Mouse (Mus musculus) stomach, embryonic 16.5 days (tissue): ENCODE measurements around the gene Gm21985. TPM values are rescaled to one million over a fixed set of nuclear protein-coding genes. Genes with fewer than 3 reads are reported as not detected.
"Not testable (repeated sequence)": the region's sequence is repeated elsewhere in the genome, so short reads cannot be mapped to it uniquely, and the experiment has no call there.

Source experiments
- ATAC-seq: fragments of 200-750 bp; cut with Nextera tagmentation; 2 replicates; pipeline ENCODE4 v1.8.0; 2017; ENCODE audit warnings: moderate number of reproducible peaks, moderate TSS enrichment; ENCODE audit not compliant: insufficient read depth, low FRiP score
- H3K27ac ChIP-seq: fragments of 300-500 bp; sonication (generic); 2 replicates; pipeline ENCODE4 v1.5.1; 2014; ENCODE audit warnings: low read length
- H3K27me3 ChIP-seq: fragments of 300-500 bp; sonication (generic); 2 replicates; pipeline ENCODE4 v1.6.1; 2014; ENCODE audit warnings: low read length, control low read depth, mixed read lengths; ENCODE audit not compliant: control insufficient read depth, insufficient read depth
- H3K36me3 ChIP-seq: fragments of 300-500 bp; sonication (generic); 2 replicates; pipeline ENCODE4 v1.6.1; 2014; ENCODE audit warnings: low read length; ENCODE audit not compliant: control insufficient read depth, insufficient read depth
- H3K4me1 ChIP-seq: fragments of 300-500 bp; sonication (generic); 2 replicates; pipeline ENCODE4 v1.6.1; 2014; ENCODE audit warnings: low read length, control low read depth, mixed read lengths; ENCODE audit not compliant: control insufficient read depth, insufficient read depth
- H3K4me2 ChIP-seq: fragments of 300-500 bp; sonication (generic); 2 replicates; pipeline ENCODE4 v1.6.1; 2014; ENCODE audit warnings: low read depth, low read length, mixed read lengths
- H3K4me3 ChIP-seq: fragments of 300-500 bp; sonication (generic); replicated peaks from 2 replicates; pipeline ENCODE4 v1.5.1; 2014; ENCODE audit warnings: mild to moderate bottlenecking, low read length
- H3K9ac ChIP-seq: fragments of 300-500 bp; sonication (generic); 2 replicates; pipeline ENCODE4 v1.6.1; 2014; ENCODE audit warnings: low read length
- H3K9me3 ChIP-seq: fragments of 300-500 bp; sonication (generic); replicated peaks from 2 replicates; pipeline ENCODE4 v1.6.1; 2016; ENCODE audit warnings: low read length, control low read depth; ENCODE audit not compliant: control insufficient read depth
- WGBS: fragments of 180-500 bp; shearing (Covaris S2); extraction: QIAGEN DNeasy Blood & Tissue Kit; methylation state at CpG from one replicate; pipeline ENCODE4 v1.1.7; 2014; 5-methylcytosine and 5-hydroxymethylcytosine counted together
- polyA plus RNA-seq: library from polyadenylated mRNA; unstranded; fragments of >200 nt; fragmentation: Nextera tagmentation; extraction: Ambion mirVana; gene quantifications from 2 replicates; pipeline ENCODE4 v1.2.1, GENCODE M21; 2015

The Gm21985 gene
- polyA plus RNA-seq, 1 experiment from 2014 or later, result not detected

DNA sequence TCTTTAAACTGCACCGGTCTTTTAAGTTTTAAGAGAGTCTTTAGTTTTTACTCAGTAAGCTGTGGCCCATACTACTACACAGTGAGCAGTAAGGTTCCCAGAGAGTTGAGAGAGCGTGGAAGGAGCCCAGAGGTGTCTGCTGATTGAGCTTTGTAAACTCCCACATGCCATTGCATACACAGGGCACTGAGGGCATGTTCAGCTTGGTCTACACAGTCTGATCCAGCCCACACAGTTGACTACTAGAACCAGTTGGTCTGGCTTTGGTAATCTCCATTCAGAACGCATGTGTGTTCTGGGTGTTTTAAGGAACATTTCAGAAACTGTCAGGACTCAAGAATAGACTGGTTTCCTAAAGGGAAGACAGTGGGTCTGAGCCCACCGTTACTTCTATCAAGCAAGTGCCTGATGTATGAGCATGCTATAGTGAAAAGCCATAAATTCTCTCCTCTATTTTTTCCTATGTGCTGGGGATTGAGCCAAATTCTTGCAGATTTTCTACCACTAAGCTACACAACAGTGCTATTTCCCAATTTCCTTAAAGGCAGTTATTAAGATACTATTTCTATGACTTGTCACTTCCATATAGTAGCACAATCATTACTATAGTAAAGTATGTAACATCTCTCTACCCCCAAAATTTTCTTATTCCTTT, 125.4 kb downstream of the Gm21985 start:
- Histone ChIP-seq H3K9ac (no peak overlapping the region), H3K36me3 (no peaks in the 10 kb centered on the region), H3K4me2 (no peak overlapping the region), H3K4me3 (no peak overlapping the region), H3K27me3 (no peaks in the 10 kb centered on the region), H3K4me1 (peaks cover 2% of the 10 kb centered on the region; the same call in 1 of the 2 replicates), H3K27ac (no peak overlapping the region), H3K9me3 (no peaks in the 10 kb centered on the region)
- ATAC-seq, result no peak
- 71% methylated on average over 4 of the region's 4 CpGs for WGBS

DNA sequence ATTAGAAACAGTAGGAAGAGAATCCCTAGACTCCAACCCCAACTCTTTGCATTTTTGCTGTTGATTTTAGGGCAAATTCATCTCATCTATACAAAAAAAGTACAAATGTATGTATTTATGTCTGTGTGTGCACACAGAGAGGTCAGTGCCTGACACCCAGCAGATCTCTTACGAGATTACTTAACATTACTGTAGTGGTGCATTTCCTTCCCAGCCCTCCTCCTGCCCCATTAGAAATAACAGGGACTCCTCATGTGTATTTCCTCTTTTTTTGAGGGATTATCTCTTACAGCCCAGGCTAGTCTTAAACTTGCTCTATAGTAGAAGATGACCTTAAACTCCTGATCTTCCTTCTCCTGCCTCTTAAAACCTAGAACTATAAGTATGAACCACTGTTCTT, 126.6 kb downstream of the Gm21985 start:
- no peaks in the 10 kb centered on the region for H3K36me3 ChIP-seq
- no peak overlapping the region for H3K9ac ChIP-seq
- no peaks in the 10 kb centered on the region for H3K27me3 ChIP-seq
- H3K9me3 ChIP-seq, result no peaks in the 10 kb centered on the region
- no peak overlapping the region for H3K27ac ChIP-seq
- no peak overlapping the region for H3K4me2 ChIP-seq
- no peak overlapping the region for H3K4me3 ChIP-seq
- WGBS, result 78% methylated on average over 1 of the region's 1 CpGs
- H3K4me1 ChIP-seq, result peaks cover 2% of the 10 kb centered on the region; the same call in 1 of the 2 replicates
- ATAC-seq, result no peak

GRCm38 (mm10) chr2:112393958-112394357, 127.8 kb downstream of the Gm21985 start:
- no peaks in the 10 kb centered on the region for H3K9me3 ChIP-seq
- H3K4me3 ChIP-seq, result no peak overlapping the region
- no peak for ATAC-seq
- H3K27me3 ChIP-seq, result no peaks in the 10 kb centered on the region
- H3K4me2 ChIP-seq, result no peak overlapping the region
- no peak overlapping the region for H3K27ac ChIP-seq
- H3K36me3 ChIP-seq, result no peaks in the 10 kb centered on the region
- H3K4me1 ChIP-seq, result peaks cover 2% of the 10 kb centered on the region; the same call in 1 of the 2 replicates
- no peak overlapping the region for H3K9ac ChIP-seq

GRCm38 (mm10) chr2:112396649-112397048, 130.5 kb downstream of the Gm21985 start:
- H3K4me1 ChIP-seq, result no peaks in the 10 kb centered on the region; the same call in 1 of the 2 replicates
- H3K9me3 ChIP-seq, result no peaks in the 10 kb centered on the region
- H3K9ac ChIP-seq, result no peak overlapping the region
- H3K36me3 ChIP-seq, result no peaks in the 10 kb centered on the region
- no peak for ATAC-seq
- H3K4me3 ChIP-seq, result no peak overlapping the region
- H3K27me3 ChIP-seq, result no peaks in the 10 kb centered on the region
- WGBS, result 53% methylated on average over 1 of the region's 1 CpGs
- H3K27ac ChIP-seq, result no peak overlapping the region
- no peak overlapping the region for H3K4me2 ChIP-seq

DNA sequence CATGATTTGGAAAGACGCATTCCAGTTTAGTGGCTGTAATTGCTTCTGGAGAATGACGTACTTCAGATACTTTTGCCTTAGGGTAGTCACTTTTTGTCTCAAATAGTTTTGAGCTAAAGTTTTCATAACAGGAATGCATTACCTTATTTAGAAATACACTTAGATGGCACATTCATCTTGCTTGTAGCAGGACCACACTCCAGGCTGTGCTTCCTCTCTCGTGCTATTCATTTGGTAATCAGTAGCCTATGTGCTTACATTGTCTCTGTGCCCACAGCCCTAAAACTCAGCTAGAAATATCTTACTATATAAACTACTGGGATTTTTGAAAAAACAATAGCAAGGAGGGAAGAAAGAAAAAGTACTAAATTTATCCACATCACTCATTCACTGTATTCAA, 140.9 kb downstream of the Gm21985 start:
- ATAC-seq, result peak; percentile 64; the same call in 1 of the 2 replicates
- H3K4me3 ChIP-seq, result no peak overlapping the region
- peaks cover 15% of the 10 kb centered on the region; the same call in 1 of the 2 replicates for H3K36me3 ChIP-seq
- H3K4me2 ChIP-seq, result no peak overlapping the region
- WGBS, result 75% methylated on average over 3 of the region's 3 CpGs
- no peaks in the 10 kb centered on the region for H3K9me3 ChIP-seq
- no peaks in the 10 kb centered on the region for H3K4me1 ChIP-seq
- no peaks in the 10 kb centered on the region for H3K27me3 ChIP-seq
- H3K9ac ChIP-seq, result no peak overlapping the region
- H3K27ac ChIP-seq, result no peak overlapping the region

- Histone ChIP-seq H3K4me3 (no peak overlapping the region), H3K9me3 (no peaks in the 10 kb centered on the region), H3K27ac (no peak overlapping the region), H3K36me3 (no peaks in the 10 kb centered on the region), H3K27me3 (no peaks in the 10 kb centered on the region), H3K4me1 (no peaks in the 10 kb centered on the region), H3K9ac (no peak overlapping the region), H3K4me2 (no peak overlapping the region)
- WGBS, result 70% methylated on average over 3 of the region's 3 CpGs
- no peak for ATAC-seq
These were observed 159.2 kb downstream of the Gm21985 start for GRCm38 (mm10) chr2:112425308-112425707.

DNA sequence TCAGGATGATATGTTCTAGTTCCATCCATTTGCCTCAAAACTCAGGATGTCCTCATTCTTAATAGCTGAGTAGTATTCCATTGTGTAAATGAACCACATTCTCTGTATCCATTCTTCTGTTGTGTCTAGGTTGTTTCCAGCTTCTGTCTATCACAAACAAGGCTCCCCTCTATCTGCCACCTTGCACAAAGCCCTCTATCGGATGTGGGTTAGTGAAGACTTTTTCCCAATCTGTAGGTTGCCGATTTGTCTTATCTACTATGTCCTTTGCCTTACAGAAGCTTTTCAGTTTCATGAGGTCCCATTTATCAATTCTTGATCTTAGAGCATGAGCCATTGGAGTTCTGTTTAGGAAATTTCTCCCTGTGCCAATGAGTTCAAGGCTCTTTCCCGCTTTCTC, 162.4 kb downstream of the Gm21985 start:
- not testable (repeated sequence) for H3K9ac ChIP-seq, H3K36me3 ChIP-seq, H3K9me3 ChIP-seq

DNA sequence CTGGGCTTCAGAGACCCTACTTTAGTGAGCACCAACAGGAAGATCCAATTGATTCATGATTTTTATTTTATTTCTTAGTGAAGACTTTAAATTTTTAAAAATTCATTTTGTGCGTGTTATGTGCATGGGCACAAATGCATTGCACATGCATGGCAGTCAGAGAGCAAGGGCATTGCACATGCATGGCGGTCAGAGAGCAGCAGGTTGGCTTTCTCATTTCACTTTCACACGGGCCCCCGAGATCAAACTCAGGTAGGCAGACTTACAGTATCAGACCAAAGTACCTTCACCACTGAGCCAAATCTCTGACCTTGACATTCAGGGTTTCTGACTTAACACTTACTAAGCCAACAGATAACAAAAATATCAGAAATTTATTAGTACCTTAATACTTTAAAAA, 163.6 kb downstream of the Gm21985 start:
- H3K4me1 ChIP-seq, result no peaks in the 10 kb centered on the region
- no peaks in the 10 kb centered on the region for H3K36me3 ChIP-seq
- no peak overlapping the region for H3K9ac ChIP-seq
- ATAC-seq, result no peak
- no peaks in the 10 kb centered on the region for H3K9me3 ChIP-seq
- H3K27ac ChIP-seq, result no peak overlapping the region
- H3K27me3 ChIP-seq, result no peaks in the 10 kb centered on the region
- H3K4me2 ChIP-seq, result no peak overlapping the region
- WGBS, result 86% methylated on average over 4 of the region's 4 CpGs
- H3K4me3 ChIP-seq, result no peak overlapping the region

More for the DNA sequence above, 162.4 kb downstream of the Gm21985 start:
- not testable (repeated sequence) for H3K27me3 ChIP-seq, ATAC-seq, H3K27ac ChIP-seq, H3K4me1 ChIP-seq, H3K4me3 ChIP-seq, H3K4me2 ChIP-seq
- 82% methylated on average over 3 of the region's 3 CpGs for WGBS

- Histone ChIP-seq H3K27ac (no peak overlapping the region), H3K27me3 (no peaks in the 10 kb centered on the region), H3K4me2 (no peak overlapping the region), H3K9me3 (no peaks in the 10 kb centered on the region), H3K9ac (no peak overlapping the region), H3K36me3 (no peaks in the 10 kb centered on the region), H3K4me3 (no peak overlapping the region), H3K4me1 (no peaks in the 10 kb centered on the region)
- ATAC-seq, result no peak
- 32% methylated on average over 5 of the region's 5 CpGs for WGBS
These were observed 164.3 kb downstream of the Gm21985 start for GRCm38 (mm10) chr2:112430403-112430802.
